Mouse (Mus musculus) ovary, adult 18-20 months (tissue): ENCODE results near the gene Spon2.

Source experiments
- DNase-seq: peaks from one replicate; pipeline ENCODE4 v3.0.0; 2022; ENCODE audit warnings: low spot score, mixed read lengths

Gene Spon2

DNA sequence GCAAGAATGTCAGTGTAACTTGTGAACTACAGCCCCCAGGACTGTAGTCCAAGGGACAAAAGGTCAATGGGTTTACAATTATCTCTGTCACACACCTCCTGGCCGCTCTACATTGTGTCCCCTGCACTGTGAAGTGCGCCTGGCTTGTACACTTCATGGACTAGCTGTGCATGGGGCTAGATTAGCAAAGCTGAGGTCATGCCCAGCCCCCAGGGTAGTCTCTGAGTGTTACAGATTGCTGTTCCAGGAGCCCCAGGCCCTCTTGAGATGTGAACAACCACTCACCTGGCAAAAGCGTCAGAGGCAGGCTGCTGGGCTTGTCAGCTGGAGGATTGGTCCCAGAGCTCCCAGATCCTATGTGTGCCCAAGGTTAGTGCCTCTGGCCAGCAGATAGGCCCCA lies 592 bp downstream of the Spon2 start:
- DNase-seq = no peak

GRCm38 (mm10) chr5:33214723-33215122 lies 3.5 kb downstream of the Spon2 start:
- DNase-seq = no peak

- DNase-seq = no peak
Observed at GRCm38 (mm10) chr5:33211254-33211653, 7.0 kb downstream of the Spon2 start.

DNA sequence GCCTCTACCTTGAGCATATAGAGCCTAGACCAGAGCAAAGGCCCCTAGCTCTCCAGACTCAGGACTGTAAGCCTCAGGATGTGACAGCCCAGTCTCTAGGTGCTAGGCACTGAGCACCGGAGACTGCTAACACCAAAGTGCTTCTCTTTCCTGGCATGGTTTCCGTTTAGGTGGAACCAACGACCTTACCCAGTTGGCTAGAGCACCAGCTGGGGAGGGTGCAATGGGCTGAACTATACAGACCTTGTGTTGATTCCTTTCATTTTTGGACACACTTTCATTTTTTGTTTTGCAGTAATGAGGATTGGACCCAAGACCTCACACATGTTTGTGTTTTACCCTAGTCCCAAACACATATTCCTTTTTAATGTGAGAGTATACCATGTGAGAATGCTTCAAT lies 7.7 kb downstream of the Spon2 start:
- no peak for DNase-seq

- DNase-seq = no peak
Observed at GRCm38 (mm10) chr5:33208533-33209245, 9.6 kb downstream of the Spon2 start.

DNA sequence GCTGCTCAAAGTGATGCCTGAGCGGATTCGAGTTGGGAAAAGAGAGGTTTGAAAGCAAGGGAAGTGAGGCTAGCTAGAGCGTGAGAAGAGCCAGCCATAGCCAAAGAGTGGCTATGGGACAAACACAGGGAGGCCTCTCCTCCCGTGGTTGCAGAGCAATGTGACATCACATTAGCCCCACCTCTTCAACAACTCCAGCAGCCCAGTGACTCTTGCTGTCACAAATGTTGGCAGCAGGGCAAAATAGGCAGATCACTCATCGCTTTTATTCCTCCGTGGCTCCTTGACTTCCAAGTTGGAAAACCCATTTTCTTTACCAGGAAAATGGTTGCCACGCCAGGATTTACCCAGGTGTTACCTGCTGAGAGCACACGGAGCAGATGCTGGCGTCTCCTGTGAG lies 11.1 kb downstream of the Spon2 start:
- no peak for DNase-seq

DNA sequence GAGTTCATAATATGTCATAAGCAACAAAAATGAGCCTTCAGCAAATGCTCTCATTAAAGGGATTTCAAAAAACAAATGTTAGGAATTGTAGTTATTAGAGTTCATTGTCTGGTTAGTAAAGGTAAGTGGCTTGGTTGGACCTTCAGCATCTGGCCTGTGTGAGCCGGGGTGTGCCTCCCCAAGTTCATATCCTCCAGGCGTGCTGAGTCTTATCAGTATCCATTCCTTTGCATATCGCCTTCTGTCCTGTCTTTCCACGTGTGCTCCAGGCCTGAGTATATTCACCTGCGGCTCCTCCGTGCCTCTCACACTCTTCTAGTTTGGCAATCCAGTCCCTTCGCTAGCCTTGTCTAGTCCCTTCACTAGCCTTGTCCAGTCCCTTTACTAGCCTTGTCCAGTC lies 11.9 kb downstream of the Spon2 start:
- no peak for DNase-seq

- no peak for DNase-seq
Observed at GRCm38 (mm10) chr5:33204284-33204683, 14.0 kb downstream of the Spon2 start.

DNA sequence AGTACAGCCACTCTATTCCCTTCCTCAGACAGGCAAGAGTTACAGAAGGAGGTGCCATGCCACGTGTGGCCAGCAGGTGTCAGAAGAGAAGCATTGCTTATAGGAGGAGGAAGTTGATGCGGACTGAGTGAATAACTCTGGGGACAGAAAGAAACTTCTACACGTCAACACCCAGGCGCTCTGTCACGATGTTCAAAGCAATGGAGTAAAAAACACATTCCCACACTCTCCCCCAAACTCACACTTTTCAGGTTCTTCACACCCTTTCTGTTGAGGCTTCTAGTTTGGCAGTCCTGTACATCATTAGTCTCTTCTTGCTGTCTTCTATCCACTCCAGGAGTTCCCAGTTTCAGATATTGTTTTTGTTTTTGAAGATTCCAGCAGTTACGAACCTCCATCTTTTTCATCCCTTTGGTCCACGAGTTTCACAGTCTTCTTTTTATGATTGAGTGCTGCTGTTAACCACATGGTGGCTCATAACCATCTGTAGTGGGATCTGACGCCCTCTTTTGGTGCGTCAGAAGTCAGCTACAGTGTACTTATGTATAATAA lies 14.5 kb downstream of the Spon2 start:
- DNase-seq = peak; percentile 45

DNA sequence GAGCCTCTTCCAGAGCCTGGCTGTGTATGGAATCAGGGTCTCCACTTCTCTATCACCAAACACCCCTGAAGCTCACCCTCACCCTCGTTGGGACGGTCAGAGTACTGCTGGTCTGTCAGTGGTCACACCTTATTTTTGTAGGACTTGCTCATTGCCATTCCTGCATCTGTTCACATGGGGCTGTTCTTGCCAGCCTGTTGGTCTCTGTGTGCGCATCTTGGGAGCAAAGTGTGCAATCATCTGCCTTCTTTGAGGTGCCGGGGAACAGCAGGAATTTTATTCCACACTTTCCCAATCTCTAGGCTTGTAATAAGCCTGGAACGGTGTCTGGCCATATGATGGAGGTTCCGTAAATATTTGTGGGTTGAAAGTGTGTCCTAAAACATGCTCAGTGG lies 15.1 kb downstream of the Spon2 start:
- DNase-seq = no peak

DNA sequence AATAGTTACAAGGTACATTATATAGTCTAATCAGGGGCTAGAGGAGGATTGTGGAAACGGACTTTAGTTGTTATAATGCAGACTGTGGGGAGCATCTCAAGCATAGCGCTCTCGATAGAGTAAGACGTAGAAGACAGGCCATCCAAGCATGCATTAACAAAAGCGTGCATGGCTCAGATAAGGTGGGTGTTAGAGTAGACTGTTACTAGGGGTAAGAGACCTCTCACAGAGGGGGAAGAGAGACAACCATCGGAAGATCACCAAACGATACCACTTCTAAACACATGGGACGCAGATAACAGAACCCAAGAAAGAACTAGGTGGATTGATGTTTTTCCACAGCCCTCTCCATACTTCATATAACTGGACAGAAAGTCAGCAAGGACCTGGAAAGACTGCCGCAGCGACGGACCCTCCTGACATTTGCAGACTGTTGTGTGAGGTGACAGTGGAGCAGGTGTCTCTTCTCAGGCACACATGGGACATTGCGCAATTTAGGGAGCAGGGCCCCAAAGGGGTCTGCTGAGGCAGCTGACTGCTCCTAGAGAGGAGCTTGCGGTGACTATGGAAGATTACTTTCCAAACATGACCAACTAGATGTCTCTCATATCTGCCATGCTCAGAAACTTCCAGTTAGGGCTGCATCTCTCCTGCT lies 15.6 kb downstream of the Spon2 start:
- DNase-seq = no peak

GRCm38 (mm10) chr5:33201697-33202096 lies 16.6 kb downstream of the Spon2 start:
- DNase-seq = no peak

- DNase-seq = no peak
Observed at GRCm38 (mm10) chr5:33200071-33200470, 18.2 kb downstream of the Spon2 start.

GRCm38 (mm10) chr5:33195246-33195852 lies 22.9 kb downstream of the Spon2 start:
- DNase-seq = no peak

DNA sequence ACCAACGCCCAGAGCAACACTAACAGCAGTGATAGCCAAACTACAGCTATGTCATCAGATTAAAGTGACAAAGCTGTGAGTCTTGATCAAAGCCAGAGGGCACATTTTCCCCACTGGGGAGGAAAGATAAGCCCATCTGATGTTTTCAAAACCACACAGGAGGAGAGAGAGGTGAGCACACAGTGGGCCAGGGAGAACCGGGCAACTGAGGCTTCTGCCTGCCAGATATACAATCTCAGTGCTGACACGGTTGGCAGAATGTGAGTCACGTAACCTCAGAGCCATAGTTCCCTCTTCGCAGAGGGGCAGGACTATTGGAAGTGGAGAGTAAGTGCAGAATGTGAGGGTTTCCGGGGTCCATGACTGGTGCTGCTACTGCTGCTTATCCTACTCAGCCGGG lies 24.7 kb downstream of the Spon2 start:
- no peak for DNase-seq
